Mouse (Mus musculus): ENCODE data around the gene Acvr2a.
"Not testable (repeated sequence)": the region's sequence is repeated elsewhere in the genome, so short reads cannot be mapped to it uniquely, and the experiment has no call there.

Gene Acvr2a

GRCm38 (mm10) chr2:48813371-48814222 lies at the start of gene Acvr2a:
Acvr2a (plus strand) TSS chr2:48814109.
- DNase-seq = peak; percentile 92

GRCm38 (mm10) chr2:48766513-48766912 lies 47.4 kb upstream of the Acvr2a start:
- no peak for DNase-seq

DNA sequence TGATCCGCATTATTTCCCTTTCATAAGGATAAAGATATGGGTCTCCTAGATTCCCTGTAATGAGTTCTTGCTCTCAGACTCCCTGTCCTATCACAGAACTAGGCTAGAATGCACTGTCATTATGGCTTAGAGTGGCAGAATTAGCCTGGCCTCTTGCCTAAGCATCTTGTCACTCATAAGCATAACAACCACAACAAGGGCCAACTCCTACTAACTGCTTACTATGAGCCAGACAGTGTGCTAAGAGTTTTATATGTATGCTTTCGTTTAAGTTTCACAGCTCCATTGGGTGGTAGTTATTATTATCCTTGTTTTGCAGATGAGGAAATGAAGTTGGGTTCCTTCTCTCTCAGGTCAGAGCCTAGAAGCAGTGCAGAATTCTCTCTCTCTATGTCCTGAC lies 46.1 kb upstream of the Acvr2a start:
- no peak for DNase-seq

DNA sequence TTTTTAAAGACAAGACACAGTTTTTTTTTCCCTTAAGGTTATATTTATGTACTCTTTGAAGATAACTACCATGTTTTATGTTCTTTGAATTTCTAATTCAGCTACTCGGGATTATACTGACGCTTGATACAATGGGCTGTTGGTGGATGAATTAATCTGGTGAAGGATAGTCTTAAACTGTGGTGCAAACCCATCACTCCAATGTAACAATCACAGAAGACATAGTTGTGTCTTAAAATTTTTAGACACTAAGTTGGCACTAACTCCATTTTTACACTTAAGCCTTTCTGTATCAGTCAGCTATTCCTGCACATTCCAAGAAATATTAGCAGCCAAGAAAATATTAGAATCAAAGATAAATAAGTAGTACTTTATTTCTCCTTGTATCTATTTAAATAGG lies 45.7 kb upstream of the Acvr2a start:
- DNase-seq = no peak

DNA sequence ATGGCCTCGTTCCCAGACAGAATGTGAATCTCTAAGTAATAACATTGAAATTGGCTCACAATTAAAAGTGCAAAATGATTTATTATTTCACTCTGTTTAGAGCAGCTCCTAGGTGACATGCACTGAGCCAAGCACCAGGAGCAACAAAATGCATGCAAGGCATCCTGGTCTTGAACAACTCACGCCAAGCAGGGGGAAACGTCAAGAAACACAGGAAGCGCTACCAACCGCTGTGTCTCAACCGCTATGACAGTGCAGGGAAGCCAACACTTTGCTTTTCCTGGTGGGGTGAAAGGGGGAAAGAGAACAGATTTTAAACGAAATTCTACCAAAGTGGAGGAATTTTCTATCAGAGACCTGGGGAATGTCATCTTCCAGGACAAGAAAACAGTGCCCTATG lies 43.8 kb upstream of the Acvr2a start:
- no peak for DNase-seq

DNA sequence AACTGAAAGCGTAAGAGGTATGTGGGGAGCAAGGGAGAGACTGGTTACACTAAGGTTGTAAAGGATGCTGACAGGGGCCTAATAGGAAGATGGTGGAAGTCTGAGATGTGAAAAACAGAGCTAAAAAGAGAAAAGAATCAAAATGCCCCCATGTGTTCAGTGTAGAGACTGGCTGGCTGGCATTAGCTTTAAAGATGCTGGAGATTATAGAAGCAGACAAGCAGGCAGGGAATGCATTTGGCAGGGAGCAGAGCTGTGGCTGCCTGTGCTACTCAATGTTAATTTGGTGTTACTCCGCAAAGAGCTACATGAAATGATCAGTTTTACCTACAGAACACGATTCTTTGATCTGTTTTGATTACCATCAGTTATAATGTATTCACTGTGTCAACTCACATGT lies 43.3 kb upstream of the Acvr2a start:
- no peak for DNase-seq

GRCm38 (mm10) chr2:48775281-48775680 lies 38.6 kb upstream of the Acvr2a start:
- DNase-seq = no peak

GRCm38 (mm10) chr2:48788901-48789300 lies 25.0 kb upstream of the Acvr2a start:
- DNase-seq = no peak

DNA sequence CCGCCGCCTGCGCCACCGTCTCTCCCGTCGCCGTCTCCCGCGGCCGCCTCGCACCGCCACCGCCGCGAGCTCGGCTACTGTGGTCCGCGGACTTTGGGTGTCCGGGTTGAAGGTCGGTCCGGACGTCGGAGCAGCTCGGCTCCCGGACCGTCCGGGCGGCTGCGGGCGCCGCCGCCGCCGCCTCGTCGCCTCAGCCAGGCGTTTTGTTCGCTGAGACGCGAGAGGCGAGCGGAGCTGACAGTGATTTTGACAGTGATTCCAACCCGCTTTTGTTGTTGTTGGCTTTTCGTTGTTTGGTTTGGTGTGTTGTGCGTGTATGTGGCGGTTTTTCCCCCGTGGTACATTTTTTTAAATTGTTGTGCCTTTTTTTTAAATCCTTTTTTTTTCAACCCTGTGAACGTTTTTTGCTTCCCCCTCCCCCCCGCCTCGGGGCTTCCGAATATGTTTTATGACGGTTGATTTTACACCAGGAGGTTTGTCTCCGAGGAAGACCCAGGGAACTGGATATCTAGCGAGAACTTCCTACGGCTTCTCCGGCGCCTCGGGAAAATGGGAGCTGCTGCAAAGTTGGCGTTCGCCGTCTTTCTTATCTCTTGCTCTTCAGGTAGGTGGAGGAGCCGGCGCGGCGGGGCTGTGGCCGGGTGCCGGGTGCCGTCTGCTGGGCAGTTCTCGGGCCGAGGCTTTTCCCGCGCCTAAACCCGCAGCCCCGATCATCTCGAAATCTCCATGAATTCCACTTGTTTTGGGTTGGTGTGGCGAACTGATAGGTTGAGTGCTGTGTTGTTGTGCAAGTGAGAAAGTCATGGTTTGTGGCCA lies 522 bp downstream of the Acvr2a start:
- DNase-seq = peak; percentile 55

GRCm38 (mm10) chr2:48815039-48815590 lies 1.2 kb downstream of the Acvr2a start:
- no peak for DNase-seq

GRCm38 (mm10) chr2:48816141-48817028 lies 2.5 kb downstream of the Acvr2a start:
- DNase-seq = no peak

GRCm38 (mm10) chr2:48825878-48826277 lies 12.0 kb downstream of the Acvr2a start:
- DNase-seq = no peak

DNA sequence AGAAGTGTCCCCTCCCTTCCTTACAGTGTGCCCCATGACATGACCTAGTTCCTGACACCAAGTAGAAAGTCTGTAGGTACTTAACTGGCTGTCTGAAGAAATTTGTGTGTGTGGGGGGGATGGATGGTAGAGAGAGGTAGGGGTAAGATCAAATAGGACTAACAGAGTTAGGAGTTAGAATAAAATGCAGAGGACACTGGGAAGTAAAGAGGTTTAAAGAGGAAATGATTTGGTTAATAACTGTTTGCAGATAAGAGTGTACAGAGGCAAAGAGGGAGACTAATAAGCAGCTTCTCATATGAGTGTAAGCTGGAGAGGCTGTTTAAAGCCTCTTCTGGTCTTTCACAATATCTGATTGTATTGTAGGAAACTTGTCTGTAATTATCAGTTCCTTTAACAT lies 12.5 kb downstream of the Acvr2a start:
- no peak for DNase-seq

- DNase-seq = no peak
Measured at GRCm38 (mm10) chr2:48830492-48830891, 16.6 kb downstream of the Acvr2a start.

DNA sequence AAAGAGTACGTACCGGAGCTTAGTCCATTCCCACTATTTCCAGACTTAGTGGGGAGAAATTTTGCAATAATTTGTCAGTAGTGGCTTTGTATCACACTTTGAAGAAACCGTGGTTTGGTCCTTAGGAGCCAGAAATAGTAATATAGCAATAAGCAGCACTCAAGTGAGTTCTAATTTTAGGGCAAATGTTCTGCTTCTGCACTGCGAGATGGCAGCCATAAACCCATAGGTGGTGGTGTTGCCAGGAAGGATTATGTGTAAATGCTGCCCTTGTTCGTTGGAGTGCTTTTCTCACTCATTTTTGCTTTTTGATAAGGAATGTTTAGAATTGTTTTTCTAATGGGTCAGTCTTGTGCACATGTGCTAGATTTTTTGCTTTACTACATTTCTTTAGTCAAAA lies 18.4 kb downstream of the Acvr2a start:
- no peak for DNase-seq

DNA sequence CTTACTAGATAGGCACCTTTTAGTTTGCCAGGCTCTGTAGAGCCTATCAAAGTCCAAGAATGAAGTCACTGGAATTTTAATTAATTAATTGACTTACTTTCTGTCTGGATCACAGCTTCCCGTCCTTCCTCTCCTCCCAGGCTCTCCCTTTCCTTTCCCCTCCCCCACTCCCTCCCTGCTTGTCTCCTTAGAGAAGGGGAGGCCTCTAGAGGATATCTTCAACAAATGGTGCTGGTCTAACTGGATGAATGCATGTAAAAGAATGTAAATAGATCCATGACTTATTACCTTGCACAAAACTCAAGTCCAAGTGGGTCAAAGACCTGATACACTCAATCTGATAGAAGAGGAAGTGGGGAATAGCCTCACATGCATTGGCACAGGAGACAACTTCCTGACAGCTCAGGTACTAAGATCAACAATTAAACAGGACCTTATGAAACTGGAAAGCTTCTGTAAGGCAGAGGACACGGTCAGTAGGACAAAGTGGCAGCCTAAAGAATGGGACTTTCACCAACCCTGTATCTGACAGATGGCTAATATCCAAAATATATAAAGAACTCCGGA lies 20.1 kb downstream of the Acvr2a start:
- DNase-seq = no peak

- DNase-seq = no peak
Measured at GRCm38 (mm10) chr2:48841611-48842470, 27.9 kb downstream of the Acvr2a start.

GRCm38 (mm10) chr2:48846689-48847398 lies 32.9 kb downstream of the Acvr2a start:
- no peak for DNase-seq

DNA sequence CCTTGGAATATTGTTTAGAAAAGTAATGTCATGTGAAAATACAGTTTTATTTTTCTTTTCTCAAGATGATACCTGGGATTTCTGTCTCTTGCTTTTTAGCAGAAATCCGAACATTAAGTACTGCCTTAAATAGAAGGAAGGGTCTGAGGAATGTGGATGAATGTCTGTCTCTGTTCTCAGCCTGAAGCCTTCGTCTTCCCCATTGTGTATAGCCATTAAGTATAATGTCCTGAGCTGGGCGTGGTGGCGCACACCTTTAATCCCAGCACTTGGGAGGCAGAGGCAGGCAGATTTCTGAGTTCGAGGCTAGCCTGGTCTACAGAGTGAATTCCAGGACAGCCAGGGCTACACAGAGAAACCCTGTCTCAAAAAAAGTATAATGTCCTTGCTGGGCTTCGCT lies 51.7 kb downstream of the Acvr2a start:
- DNase-seq = not testable (repeated sequence)

GRCm38 (mm10) chr2:48868199-48868913 lies 54.4 kb downstream of the Acvr2a start:
- no peak for DNase-seq

Measured in right cerebral cortex, postnatal 4 days (tissue).